In genomic region chr15:41345554-41345953, GRCm38 (mm10) we compare ENCODE assay signal across 31 mouse cellular contexts.
A peak's percentile ranks its signal among the peaks of the same experiment; 100 is the strongest.
DNase-seq lines count a peak whose midpoint lies in the region; ATAC-seq and TF ChIP-seq lines count a peak whose summit lies in the region.
"Had no signal": no experiment of that assay in that cellular context is flagged by ENCODE, and none has a peak within 500 bp of the region (broad histone marks: within the 10 kb centered on the region; RNA-seq: fewer than 3 reads in every experiment).

No protein-coding gene starts in this region.

- no peak for ATAC-seq in hindbrain, postnatal 0 days
- ATAC-seq in hindbrain, embryonic 12.5 days (ENCODE audit: low FRiP score): no peak
- ATAC-seq: lung, postnatal 0 days had no signal

- H3K27ac ChIP-seq in hindbrain, postnatal 0 days: no peak overlapping the region
- no peak overlapping the region for H3K27ac ChIP-seq in hindbrain, embryonic 12.5 days
- H3K27ac ChIP-seq: embryonic facial prominence, embryonic 10.5 days; embryonic facial prominence, embryonic 15.5 days; forebrain, embryonic 12.5 days; heart, embryonic 10.5 days; heart, embryonic 15.5 days; liver, embryonic 13.5 days; midbrain, embryonic 12.5 days; neural tube, embryonic 15.5 days had no signal

- DNase-seq in hindbrain, postnatal 0 days (ENCODE audit: low spot score): no peak
- DNase-seq in 416B (ENCODE audit: low read depth): peak; percentile 32
- peak; percentile 38 for DNase-seq in ES-CJ7 (ENCODE audit: low read depth, low spot score)
- DNase-seq in ZHBTc4 (ENCODE audit: low read depth, low spot score): peak; percentile 47
- DNase-seq in adrenal gland, postnatal 4 days (ENCODE audit: low spot score in 2 of 2): no peak
- DNase-seq in spleen, postnatal 14 days (ENCODE audit: low spot score in 2 of 2): no peak
- DNase-seq: adrenal gland, postnatal 36 days; B cell, adult 2 months; cerebellum, adult 2 months; cerebellum, postnatal 14 days; gastrocnemius, postnatal 14 days; kidney, adult 11 months; kidney, postnatal 14 days; left cerebral cortex, postnatal 4 days; liver, embryonic 13.5 days; lung, adult 18-20 months; lung, postnatal 4 days; retina, postnatal 1 day; right cerebral cortex, postnatal 14 days; thymus, adult 18-20 months; thymus, postnatal 25 days had no signal

- H3K36me3 ChIP-seq in hindbrain, postnatal 0 days (ENCODE audit: insufficient read depth, low read length): no peaks in the 10 kb centered on the region
- H3K36me3 ChIP-seq in hindbrain, embryonic 12.5 days: no peaks in the 10 kb centered on the region
- H3K36me3 ChIP-seq: embryonic facial prominence, embryonic 10.5 days; embryonic facial prominence, embryonic 15.5 days; forebrain, embryonic 12.5 days; heart, embryonic 10.5 days; heart, embryonic 15.5 days; liver, embryonic 13.5 days; midbrain, embryonic 12.5 days; neural tube, embryonic 15.5 days had no signal

- no peaks in the 10 kb centered on the region for H3K4me1 ChIP-seq in hindbrain, postnatal 0 days (ENCODE audit: insufficient read depth, low read length)
- no peaks in the 10 kb centered on the region for H3K4me1 ChIP-seq in hindbrain, embryonic 12.5 days
- H3K4me1 ChIP-seq: embryonic facial prominence, embryonic 10.5 days; embryonic facial prominence, embryonic 15.5 days; forebrain, embryonic 12.5 days; heart, embryonic 10.5 days; heart, embryonic 15.5 days; liver, embryonic 13.5 days; megakaryocyte, embryonic 14.5 days; midbrain, embryonic 12.5 days; neural tube, embryonic 15.5 days had no signal

- no peaks in the 10 kb centered on the region for H3K27me3 ChIP-seq in hindbrain, postnatal 0 days (ENCODE audit: insufficient read depth, low read length)
- no peaks in the 10 kb centered on the region for H3K27me3 ChIP-seq in hindbrain, embryonic 12.5 days
- H3K27me3 ChIP-seq: embryonic facial prominence, embryonic 15.5 days; forebrain, embryonic 12.5 days; heart, embryonic 15.5 days; liver, embryonic 13.5 days; megakaryocyte, embryonic 14.5 days; midbrain, embryonic 12.5 days; neural tube, embryonic 15.5 days had no signal

- WGBS in hindbrain, postnatal 0 days: 90% methylated on average over 2 of the region's 2 CpGs
- 93% methylated on average over 2 of the region's 2 CpGs for WGBS in hindbrain, embryonic 12.5 days

- H3K9me3 ChIP-seq in hindbrain, postnatal 0 days (ENCODE audit: low read length): no peaks in the 10 kb centered on the region
- peaks cover 7% of the 10 kb centered on the region; the same call in 1 of the 2 replicates for H3K9me3 ChIP-seq in hindbrain, embryonic 12.5 days (replicated peaks)
- H3K9me3 ChIP-seq: embryonic facial prominence, embryonic 15.5 days; heart, embryonic 10.5 days; heart, embryonic 15.5 days; liver, embryonic 13.5 days; midbrain, embryonic 12.5 days; neural tube, embryonic 15.5 days had no signal

- no peak overlapping the region for H3K4me3 ChIP-seq in hindbrain, postnatal 0 days (ENCODE audit: low read length)
- H3K4me3 ChIP-seq in hindbrain, embryonic 12.5 days: no peak overlapping the region
- H3K4me3 ChIP-seq: embryonic facial prominence, embryonic 10.5 days; embryonic facial prominence, embryonic 15.5 days; forebrain, embryonic 12.5 days; heart, embryonic 10.5 days; heart, embryonic 15.5 days; liver, embryonic 13.5 days; megakaryocyte, embryonic 14.5 days; midbrain, embryonic 12.5 days; neural tube, embryonic 15.5 days had no signal

- peak; percentile 25 for TF ChIP-seq CTCF in hindbrain, postnatal 0 days (IDR thresholded peaks at IDR 0.05; ENCODE audit: low read depth)

- H3K4me2 ChIP-seq in hindbrain, postnatal 0 days (ENCODE audit: low read depth, low read length): no peak overlapping the region
- no peak overlapping the region for H3K4me2 ChIP-seq in hindbrain, embryonic 12.5 days (replicated peaks)
- H3K4me2 ChIP-seq: embryonic facial prominence, embryonic 15.5 days; forebrain, embryonic 12.5 days; heart, embryonic 15.5 days; liver, embryonic 13.5 days; midbrain, embryonic 12.5 days; neural tube, embryonic 15.5 days had no signal

- no peak overlapping the region for H3K9ac ChIP-seq in hindbrain, postnatal 0 days (replicated peaks; ENCODE audit: low read length)
- no peak overlapping the region for H3K9ac ChIP-seq in hindbrain, embryonic 12.5 days
- H3K9ac ChIP-seq: embryonic facial prominence, embryonic 15.5 days; forebrain, embryonic 12.5 days; heart, embryonic 15.5 days; liver, embryonic 13.5 days; midbrain, embryonic 12.5 days; neural tube, embryonic 15.5 days had no signal

Comparison
In these comparisons a context has a peak if more than half of its experiments do, and no peak if none do; other contexts are left out.
1. DNase-seq: peak in 416B (single experiment), ES-CJ7 (single experiment) and ZHBTc4 (single experiment); none in hindbrain, postnatal 0 days (single experiment), adrenal gland, postnatal 4 days (0 of 2) and spleen, postnatal 14 days (0 of 2).